Mouse (Mus musculus) regulatory T cell (primary cell): ENCODE measurements around the gene Tmem230.
"Not testable (repeated sequence)": the region's sequence is repeated elsewhere in the genome, so short reads cannot be mapped to it uniquely, and the experiment has no call there.

Experiments used
- in situ Hi-C: fragments of 300-600 bp; cut with MboI, MseI; formaldehyde crosslinking; loops from one replicate; pipeline ENCODE4 v1.15.1; 2025; ENCODE audit warnings: high pct_unique_total_duplicates

Tmem230 gene

GRCm38 (mm10) chr2:132272694-132273389, 25.2 kb upstream of the Tmem230 start:
- in situ Hi-C loops: no loop called here

GRCm38 (mm10) chr2:132270331-132270951, 22.8 kb upstream of the Tmem230 start:
- in situ Hi-C loops: no loop called here

GRCm38 (mm10) chr2:132269217-132269616, 21.6 kb upstream of the Tmem230 start:
- in situ Hi-C loops: no loop called here

- in situ Hi-C loops: no loop called here
Measured at GRCm38 (mm10) chr2:132266086-132266485, 18.5 kb upstream of the Tmem230 start.

- in situ Hi-C loops: no loop called here
Measured at GRCm38 (mm10) chr2:132265196-132265595, 17.6 kb upstream of the Tmem230 start.

- in situ Hi-C loops: no loop called here
Measured at GRCm38 (mm10) chr2:132264266-132264710, 16.7 kb upstream of the Tmem230 start.

GRCm38 (mm10) chr2:132263421-132264265, 16.0 kb upstream of the Tmem230 start:
- in situ Hi-C loops: no loop called here

GRCm38 (mm10) chr2:132262879-132263398, 15.3 kb upstream of the Tmem230 start, which contains the start of gene Cds2:
Gene Cds2 (plus strand): TSS chr2:132263148.
- in situ Hi-C loops: no loop called here

- in situ Hi-C loops: no loop called here
Measured at GRCm38 (mm10) chr2:132262175-132262574, 14.6 kb upstream of the Tmem230 start.

GRCm38 (mm10) chr2:132260601-132261000, 13.0 kb upstream of the Tmem230 start:
- in situ Hi-C loops: no loop called here

- in situ Hi-C loops: no loop called here
Measured at GRCm38 (mm10) chr2:132257350-132258068, 9.9 kb upstream of the Tmem230 start.

- in situ Hi-C loops: no loop called here
Measured at GRCm38 (mm10) chr2:132253603-132254002, 6.0 kb upstream of the Tmem230 start.

- in situ Hi-C loops: no loop called here
Measured at GRCm38 (mm10) chr2:132252542-132253528, 5.2 kb upstream of the Tmem230 start, which contains the start of gene Pcna. Gene Pcna (minus strand): TSS chr2:132253314.

- in situ Hi-C loops: no loop called here
Measured at GRCm38 (mm10) chr2:132251911-132252310, 4.3 kb upstream of the Tmem230 start.

GRCm38 (mm10) chr2:132243370-132243769, 4.2 kb downstream of the Tmem230 start:
- in situ Hi-C loops: loop anchor here (10.0 kb wide), 2 partner anchors 219 to 1069 kb away; no protein-coding TSS in a partner anchor

- in situ Hi-C loops: loop anchor here (10.0 kb wide), 2 partner anchors 216 to 1066 kb away; no protein-coding TSS in a partner anchor
Measured at GRCm38 (mm10) chr2:132240457-132240856, 7.2 kb downstream of the Tmem230 start.

GRCm38 (mm10) chr2:132239434-132239833, 8.2 kb downstream of the Tmem230 start:
- in situ Hi-C loops: not testable (repeated sequence)

GRCm38 (mm10) chr2:132235975-132236374, 11.6 kb downstream of the Tmem230 start:
- in situ Hi-C loops: no loop called here

- in situ Hi-C loops: no loop called here
Measured at GRCm38 (mm10) chr2:132235291-132235690, 12.3 kb downstream of the Tmem230 start.
